ENCODE assay signal across 9 mouse cellular contexts in the genomic region with DNA sequence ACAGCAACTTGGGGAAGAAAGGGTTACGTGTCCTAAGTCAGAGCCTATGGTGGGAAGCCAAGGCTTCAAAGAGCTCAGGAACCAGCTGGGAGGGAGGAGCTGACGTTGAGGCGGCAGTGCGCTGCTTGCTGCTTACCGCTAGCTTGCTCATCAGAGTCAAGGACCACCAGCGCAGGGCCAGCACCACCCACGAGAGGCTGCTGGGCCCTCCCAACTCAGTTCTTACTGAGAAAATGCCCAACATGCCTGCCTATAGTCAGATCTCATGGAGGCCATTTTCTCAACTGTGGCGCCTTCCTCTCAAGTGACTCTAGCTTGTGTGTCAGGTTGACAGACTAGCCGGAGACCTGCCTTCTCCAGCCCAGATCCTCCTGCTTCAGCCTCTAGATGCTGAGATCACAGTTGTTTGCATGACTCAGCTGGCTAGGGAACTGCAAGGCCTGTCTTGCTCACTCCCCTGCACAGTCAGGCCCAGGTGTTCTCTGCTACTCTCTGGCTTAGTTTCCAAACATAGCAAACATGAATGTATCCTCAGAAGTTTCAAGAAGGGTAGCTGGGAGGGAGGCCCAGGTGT. TPM values are rescaled to one million over a fixed set of nuclear protein-coding genes. Genes with fewer than 3 reads are reported as not detected.
DNase-seq lines count a peak whose midpoint lies in the region; ATAC-seq and TF ChIP-seq lines count a peak whose summit lies in the region.
"Had no signal": no experiment of that assay in that cellular context is flagged by ENCODE, and none has a peak within 500 bp of the region (broad histone marks: within the 10 kb centered on the region; RNA-seq: fewer than 3 reads in every experiment).

No protein-coding gene starts in this region.

- H3K4me3 ChIP-seq in ES-E14 (ENCODE audit: insufficient read depth in 1 of 2, low read depth in 1 of 2, low read length in 2 of 2, poor library complexity in 1 of 2, severe bottlenecking in 1 of 2): no peak overlapping the region; a peak in 2 of 4 replicates
- no peak overlapping the region for H3K4me3 ChIP-seq in forebrain, embryonic 13.5 days
- H3K4me3 ChIP-seq in limb, embryonic 10.5 days: peak overlapping the region; percentile 25; the same call in 1 of the 2 replicates
- no peak overlapping the region for H3K4me3 ChIP-seq in myocyte

- 21% methylated on average over 9 of the region's 9 CpGs for WGBS in forebrain, embryonic 13.5 days
- WGBS in limb, embryonic 10.5 days: 14% methylated on average over 9 of the region's 9 CpGs

- no peaks in the 10 kb centered on the region for H3K27me3 ChIP-seq in forebrain, embryonic 13.5 days
- H3K27me3 ChIP-seq in limb, embryonic 10.5 days (ENCODE audit: low read depth, poor library complexity, severe bottlenecking): no peaks in the 10 kb centered on the region
- H3K27me3 ChIP-seq in myocyte (ENCODE audit: control insufficient read depth, insufficient read depth, insufficient read length): no peaks in the 10 kb centered on the region
- H3K27me3 ChIP-seq: Patski had no signal

- peaks cover 4% of the 10 kb centered on the region; the same call in 1 of the 2 replicates for H3K36me3 ChIP-seq in ES-E14 (ENCODE audit: control insufficient read depth, insufficient read depth, low read length, poor library complexity, severe bottlenecking)
- no peaks in the 10 kb centered on the region for H3K36me3 ChIP-seq in forebrain, embryonic 13.5 days (ENCODE audit: poor library complexity, severe bottlenecking)
- H3K36me3 ChIP-seq in limb, embryonic 10.5 days: no peaks in the 10 kb centered on the region
- H3K36me3 ChIP-seq in myocyte (ENCODE audit: control insufficient read depth, insufficient read depth): peaks cover 40% of the 10 kb centered on the region

- H3K9me3 ChIP-seq in ES-E14 (ENCODE audit: control insufficient read depth, insufficient read depth, low read depth, low read length): no peaks in the 10 kb centered on the region
- H3K9me3 ChIP-seq in forebrain, embryonic 13.5 days (replicated peaks): no peaks in the 10 kb centered on the region
- no peaks in the 10 kb centered on the region for H3K9me3 ChIP-seq in limb, embryonic 10.5 days (replicated peaks)

- in situ Hi-C loops in ES-E14 (cut with MboI; ENCODE audit: low sequenced_read_pairs in 2 of 2, unreplicated experiment in 2 of 2): no loop called here

- no peak overlapping the region for H3K27ac ChIP-seq in ES-E14 (ENCODE audit: insufficient read depth, low read depth, low read length, poor library complexity, severe bottlenecking)
- H3K27ac ChIP-seq in forebrain, embryonic 13.5 days: no peak overlapping the region; the same call in 1 of the 2 replicates
- H3K27ac ChIP-seq in limb, embryonic 10.5 days: peak overlapping the region; percentile 78

- H3K79me2 ChIP-seq in myocyte (ENCODE audit: control insufficient read depth, insufficient read depth): peaks cover 8% of the 10 kb centered on the region

- no peak overlapping the region for H3ac ChIP-seq in myocyte (ENCODE audit: control insufficient read depth, insufficient read length)

- TF ChIP-seq POLR2A in myocyte (IDR thresholded peaks at IDR 0.05; ENCODE audit: insufficient read length, low read depth): peak; percentile 80

- peak overlapping the region; percentile 6; the same call in 1 of the 2 replicates for H3K4me2 ChIP-seq in forebrain, embryonic 13.5 days
- peak overlapping the region; percentile 5 for H3K4me2 ChIP-seq in myocyte (ENCODE audit: low read depth)

- peaks cover 13 to 31% of the 10 kb centered on the region in 2 experiments for H3K4me1 ChIP-seq in ES-E14 (ENCODE audit: control insufficient read depth in 2 of 2, insufficient read depth in 2 of 2, low read length in 2 of 2, poor library complexity in 1 of 2)
- peaks cover 29% of the 10 kb centered on the region for H3K4me1 ChIP-seq in forebrain, embryonic 13.5 days
- peaks cover 41% of the 10 kb centered on the region for H3K4me1 ChIP-seq in limb, embryonic 10.5 days

- DNase-seq in cerebellum, postnatal 10 days: peak; percentile 63 to 69
- no peak for DNase-seq in cerebellum, adult 9-10 months
- DNase-seq in ES-E14 (ENCODE audit: low read depth, low spot score): no peak
- peak; percentile 71 for DNase-seq in limb, embryonic 10.5 days (ENCODE audit: low spot score)
- DNase-seq in spleen, adult 12 weeks (ENCODE audit: low spot score): no peak
- DNase-seq in yolk sac, embryonic 10.5 days (ENCODE audit: low spot score): no peak

- peak; percentile 48; the same call in 1 of the 2 replicates for ATAC-seq in forebrain, embryonic 13.5 days
- ATAC-seq: Patski had no signal

- peak overlapping the region; percentile 9; the same call in 1 of the 2 replicates for H3K9ac ChIP-seq in ES-E14 (ENCODE audit: insufficient read depth, low read depth, low read length, poor library complexity, severe bottlenecking)
- no peak overlapping the region for H3K9ac ChIP-seq in forebrain, embryonic 13.5 days

TF ChIP-seq in ES-E14, 5 proteins besides CTCF, POLR2A, EP300 and RAD21:
- TF ChIP-seq MAFK (IDR thresholded peaks at IDR 0.05; ENCODE audit: insufficient read depth, low read depth, low read length) (no peak), ZNF384 (IDR thresholded peaks at IDR 0.05; ENCODE audit: low read depth, low read length) (no peak), ZC3H11A (IDR thresholded peaks at IDR 0.05; ENCODE audit: borderline replicate concordance, low read depth, low read length) (no peak), HCFC1 (IDR thresholded peaks at IDR 0.05; ENCODE audit: borderline replicate concordance, insufficient read depth, low read length) (no peak), CHD2 (IDR thresholded peaks at IDR 0.05; ENCODE audit: low read depth, low read length) (no peak)

TF ChIP-seq in myocyte, 11 proteins besides CTCF, POLR2A, EP300 and RAD21:
- TF ChIP-seq TCF3 (IDR thresholded peaks at IDR 0.05; ENCODE audit: insufficient read length, low read depth) (no peak), MYOD1 (IDR thresholded peaks at IDR 0.05; ENCODE audit: control insufficient read depth in 1 of 3, insufficient read length in 2 of 3, low read depth in 2 of 3) (peak in 1 of 3 experiments; percentile 28), E2F4 (IDR thresholded peaks at IDR 0.05; ENCODE audit: insufficient read depth) (no peak), TCF12 (IDR thresholded peaks at IDR 0.05; ENCODE audit: insufficient read depth, poor library complexity, severe bottlenecking) (no peak), REST (IDR thresholded peaks at IDR 0.05; ENCODE audit: insufficient read depth, insufficient read length) (no peak), MAX (IDR thresholded peaks at IDR 0.05; ENCODE audit: low read depth) (no peak), POLR2AphosphoS2 (IDR thresholded peaks at IDR 0.05; ENCODE audit: insufficient read length, low read depth) (peak; percentile 95), MYOG (IDR thresholded peaks at IDR 0.05; ENCODE audit: control insufficient read depth in 1 of 3, insufficient read depth in 1 of 3, insufficient read length in 2 of 3, low read depth in 2 of 3) (no peak), CEBPB (IDR thresholded peaks at IDR 0.05; ENCODE audit: insufficient read depth, poor library complexity, severe bottlenecking) (no peak), SRF (IDR thresholded peaks at IDR 0.05; ENCODE audit: control insufficient read depth, insufficient read length, low read depth) (no peak)
TF ChIP-seq in myocyte: peak in this region for 2.

RNA-seq across cellular contexts. Expression of a gene that starts 51.7 kb away (rescaled TPM):
- total RNA-seq in ES-E14 (2012; rRNA removed): 33.4 and 35.7 TPM in 2 replicates
- 21.7 and 26.2 TPM in 2 replicates for polyA plus RNA-seq in forebrain, embryonic 13.5 days (2015; fragmentation: Nextera tagmentation; extraction: Ambion mirVana)
- 43.5 and 48.7 TPM in 2 replicates for polyA plus RNA-seq in limb, embryonic 10.5 days (2016; fragmentation: Nextera tagmentation; extraction: Ambion mirVana)
- 22.3 TPM for polyA plus RNA-seq in myocyte (2012; fragmentation: generic; extraction: Trizol)

RNA-seq across cellular contexts. Expression of a gene that starts 52.1 kb away (rescaled TPM):
- 55.6 and 80.8 TPM in 2 replicates for total RNA-seq in ES-E14 (2012; rRNA removed)
- polyA plus RNA-seq in forebrain, embryonic 13.5 days (2015; fragmentation: Nextera tagmentation; extraction: Ambion mirVana): 56.4 and 62.6 TPM in 2 replicates
- polyA plus RNA-seq in limb, embryonic 10.5 days (2016; fragmentation: Nextera tagmentation; extraction: Ambion mirVana): 71.6 and 78.5 TPM in 2 replicates
- polyA plus RNA-seq in myocyte (2012; fragmentation: generic; extraction: Trizol): 73.5 TPM

RNA-seq across cellular contexts. Expression of a gene that starts 54.3 kb away (rescaled TPM):
- total RNA-seq in ES-E14 (2012; rRNA removed): 1.2 and 1.9 TPM in 2 replicates
- polyA plus RNA-seq in forebrain, embryonic 13.5 days (2015; fragmentation: Nextera tagmentation; extraction: Ambion mirVana): 1.2 and 1.4 TPM in 2 replicates
- polyA plus RNA-seq in limb, embryonic 10.5 days (2016; fragmentation: Nextera tagmentation; extraction: Ambion mirVana): 1.8 TPM in 2 replicates
- 5.2 TPM for polyA plus RNA-seq in myocyte (2012; fragmentation: generic; extraction: Trizol)

Comparison
In these comparisons a context has a peak if more than half of its experiments do, and no peak if none do; other contexts are left out.
1. DNase-seq: peak in cerebellum, postnatal 10 days (2 of 2) and limb, embryonic 10.5 days (single experiment); none in cerebellum, adult 9-10 months (single experiment), ES-E14 (single experiment), spleen, adult 12 weeks (single experiment) and yolk sac, embryonic 10.5 days (single experiment).